Mouse (Mus musculus) forebrain, embryonic 14.5 days (tissue): Measurements from ENCODE around the gene Vmn2r100. TPM values are rescaled to one million over a fixed set of nuclear protein-coding genes. Genes with fewer than 3 reads are reported as not detected.

Source experiments
- ATAC-seq: fragments of 200-750 bp; cut with Nextera tagmentation; 2 replicates; pipeline ENCODE4 v1.8.0; 2017; ENCODE audit warnings: mild to moderate bottlenecking, moderate library complexity
- DNase-seq: peaks from one replicate; pipeline ENCODE4 v3.0.0-alpha.2; 2015; ENCODE audit warnings: low spot score
- H3K27ac ChIP-seq: fragments of 300-500 bp; sonication (generic); 2 replicates; pipeline ENCODE4 v1.5.1; 2014; ENCODE audit warnings: low read depth, mild to moderate bottlenecking, control low read depth, low read length, moderate library complexity
- H3K27me3 ChIP-seq: fragments of 300-500 bp; sonication (generic); replicated peaks from 2 replicates; pipeline ENCODE4 v1.6.1; 2014; ENCODE audit warnings: low read length, control low read depth, mixed read lengths; ENCODE audit not compliant: control insufficient read depth, insufficient read depth
- H3K36me3 ChIP-seq: fragments of 300-500 bp; sonication (generic); 2 replicates; pipeline ENCODE4 v1.6.1; 2014; ENCODE audit warnings: low read length, control low read depth; ENCODE audit not compliant: control insufficient read depth, insufficient read depth
- H3K4me1 ChIP-seq: fragments of 300-500 bp; sonication (generic); 2 replicates; pipeline ENCODE4 v1.6.1; 2014; ENCODE audit warnings: antibody characterized with exemption, low read length, control low read depth; ENCODE audit not compliant: control insufficient read depth, insufficient read depth
- H3K4me2 ChIP-seq: fragments of 300-500 bp; sonication (generic); 2 replicates; pipeline ENCODE4 v1.6.1; 2014; ENCODE audit warnings: mild to moderate bottlenecking, control low read depth, low read length
- H3K4me3 ChIP-seq: fragments of 300-500 bp; sonication (generic); 2 replicates; pipeline ENCODE4 v1.5.1; 2014; ENCODE audit warnings: low read depth, low read length, control low read depth
- H3K9ac ChIP-seq: fragments of 300-500 bp; sonication (generic); 2 replicates; pipeline ENCODE4 v1.6.1; 2014; ENCODE audit warnings: mild to moderate bottlenecking, low read length, control low read depth, moderate library complexity
- H3K9me3 ChIP-seq: fragments of 300-500 bp; sonication (generic); replicated peaks from 2 replicates; pipeline ENCODE4 v1.6.1; 2016; ENCODE audit warnings: low read length, control low read depth, mixed read lengths; ENCODE audit not compliant: control insufficient read depth
- polyA plus RNA-seq: library from polyadenylated mRNA; unstranded; fragments of >200 nt; fragmentation: Nextera tagmentation; extraction: Ambion mirVana; gene quantifications from 2 replicates; pipeline ENCODE4 v1.2.1, GENCODE M21; 2014

Vmn2r100 gene
- not detected in 2 replicates for polyA plus RNA-seq

GRCm38 (mm10) chr17:19504432-19504831 is at the start of gene Vmn2r100:
Vmn2r100 (plus strand) TSS chr17:19504732.
- Histone ChIP-seq H3K9me3 (no peaks in the 10 kb centered on the region), H3K4me3 (no peak within 1 kb of the TSS), H3K4me2 (no peak within 1 kb of the TSS), H3K9ac (no peak within 1 kb of the TSS), H3K27ac (no peak within 1 kb of the TSS), H3K4me1 (no peaks in the 10 kb centered on the region), H3K27me3 (no peaks in the 10 kb centered on the region), H3K36me3 (no peaks in the 10 kb centered on the region)
- ATAC-seq (no peak), DNase-seq (no peak)

GRCm38 (mm10) chr17:19482866-19483265 is 21.7 kb upstream of the Vmn2r100 start:
- no peak for ATAC-seq

DNA sequence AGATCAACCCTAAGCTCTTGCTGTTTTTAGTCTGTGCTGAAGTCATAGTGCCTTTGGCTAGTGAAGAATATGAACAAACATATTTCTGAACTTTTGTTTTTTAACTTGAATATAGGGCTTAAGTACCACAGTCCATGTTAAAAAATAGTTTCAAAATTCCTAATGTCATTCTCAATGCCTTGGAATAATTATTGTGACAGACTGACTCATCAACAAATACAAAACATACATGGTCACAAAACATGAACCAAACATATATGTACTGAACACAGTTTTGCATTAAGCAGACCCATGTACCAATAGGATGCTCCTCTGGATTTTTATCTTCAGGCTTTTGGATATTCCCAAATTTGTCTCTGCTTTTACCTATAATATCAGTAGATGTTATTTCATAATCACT is 72.4 kb downstream of the Vmn2r100 start, which contains the start of gene Vmn2r101:
TSS of gene Vmn2r101 (plus strand) at position 301 of the 400 bp plus-strand sequence.
- Histone ChIP-seq H3K4me1 (no peaks in the 10 kb centered on the region), H3K36me3 (no peaks in the 10 kb centered on the region), H3K4me2 (no peak within 1 kb of the TSS), H3K9ac (no peak within 1 kb of the TSS), H3K27ac (no peak within 1 kb of the TSS), H3K27me3 (no peaks in the 10 kb centered on the region), H3K4me3 (no peak within 1 kb of the TSS), H3K9me3 (no peaks in the 10 kb centered on the region; the same call in 1 of the 2 replicates)
- no peak for DNase-seq
- ATAC-seq = no peak

More at GRCm38 (mm10) chr17:19482866-19483265, 21.7 kb upstream of the Vmn2r100 start:
- Histone ChIP-seq H3K27ac (no peak overlapping the region), H3K36me3 (no peaks in the 10 kb centered on the region), H3K9ac (no peak overlapping the region), H3K9me3 (0 out of 2 replicates have a peak, but pooled peaks cover 2% of the 10 kb centered on the region), H3K4me1 (no peaks in the 10 kb centered on the region), H3K27me3 (no peaks in the 10 kb centered on the region), H3K4me2 (no peak overlapping the region), H3K4me3 (no peak overlapping the region)
- DNase-seq = no peak

Other genes with a start within 250 kb of the Vmn2r100 start
- gene Vmn2r99, start 142.8 kb upstream of the Vmn2r100 start, polyA plus RNA-seq = not detected in 2 replicates
- gene Vmn2r101, start 72.5 kb downstream of the Vmn2r100 start, polyA plus RNA-seq = not detected in 2 replicates
- gene Vmn2r102, start 155.6 kb downstream of the Vmn2r100 start, polyA plus RNA-seq = not detected in 2 replicates